Mouse (Mus musculus) limb, embryonic 10.5 days (tissue): ENCODE results near the gene Eno4. TPM values are rescaled to one million over a fixed set of nuclear protein-coding genes. Genes with fewer than 3 reads are reported as not detected.
A peak's percentile ranks its signal among the peaks of the same experiment; 100 is the strongest.
"Not testable (repeated sequence)": the region's sequence is repeated elsewhere in the genome, so short reads cannot be mapped to it uniquely, and the experiment has no call there.

Source experiments
- DNase-seq: peaks from one replicate; pipeline ENCODE4 v3.0.0-alpha.2; 2017; ENCODE audit warnings: low spot score
- H3K27ac ChIP-seq: fragments of 300-500 bp; sonication (generic); 2 replicates; pipeline ENCODE4 v1.5.1; 2016; ENCODE audit warnings: mild to moderate bottlenecking
- H3K27me3 ChIP-seq: fragments of 300-500 bp; sonication (generic); 2 replicates; pipeline ENCODE4 v1.6.1; 2016; ENCODE audit warnings: low read depth, mild to moderate bottlenecking; ENCODE audit not compliant: poor library complexity, severe bottlenecking
- H3K36me3 ChIP-seq: fragments of 300-500 bp; sonication (generic); 2 replicates; pipeline ENCODE4 v1.6.1; 2016; ENCODE audit warnings: mild to moderate bottlenecking, moderate library complexity
- H3K4me1 ChIP-seq: fragments of 300-500 bp; sonication (generic); 2 replicates; pipeline ENCODE4 v1.6.1; 2016
- H3K4me3 ChIP-seq: fragments of 300-500 bp; sonication (generic); 2 replicates; pipeline ENCODE4 v1.5.1; 2016; ENCODE audit warnings: mild to moderate bottlenecking, moderate library complexity
- H3K9me3 ChIP-seq: fragments of 300-500 bp; sonication (generic); replicated peaks from 2 replicates; pipeline ENCODE4 v1.6.1; 2016; ENCODE audit warnings: mild to moderate bottlenecking
- WGBS: fragments of 180-500 bp; shearing (Covaris S2); methylation state at CpG from one replicate; pipeline ENCODE4 v1.1.7; 2016; 5-methylcytosine and 5-hydroxymethylcytosine counted together
- polyA plus RNA-seq: library from polyadenylated mRNA; unstranded; fragments of >200 nt; fragmentation: Nextera tagmentation; extraction: Ambion mirVana; gene quantifications from 2 replicates; pipeline ENCODE4 v1.2.1, GENCODE M21; 2016

The Eno4 gene
- 0.51 and 0.79 TPM in 2 replicates for polyA plus RNA-seq

DNA sequence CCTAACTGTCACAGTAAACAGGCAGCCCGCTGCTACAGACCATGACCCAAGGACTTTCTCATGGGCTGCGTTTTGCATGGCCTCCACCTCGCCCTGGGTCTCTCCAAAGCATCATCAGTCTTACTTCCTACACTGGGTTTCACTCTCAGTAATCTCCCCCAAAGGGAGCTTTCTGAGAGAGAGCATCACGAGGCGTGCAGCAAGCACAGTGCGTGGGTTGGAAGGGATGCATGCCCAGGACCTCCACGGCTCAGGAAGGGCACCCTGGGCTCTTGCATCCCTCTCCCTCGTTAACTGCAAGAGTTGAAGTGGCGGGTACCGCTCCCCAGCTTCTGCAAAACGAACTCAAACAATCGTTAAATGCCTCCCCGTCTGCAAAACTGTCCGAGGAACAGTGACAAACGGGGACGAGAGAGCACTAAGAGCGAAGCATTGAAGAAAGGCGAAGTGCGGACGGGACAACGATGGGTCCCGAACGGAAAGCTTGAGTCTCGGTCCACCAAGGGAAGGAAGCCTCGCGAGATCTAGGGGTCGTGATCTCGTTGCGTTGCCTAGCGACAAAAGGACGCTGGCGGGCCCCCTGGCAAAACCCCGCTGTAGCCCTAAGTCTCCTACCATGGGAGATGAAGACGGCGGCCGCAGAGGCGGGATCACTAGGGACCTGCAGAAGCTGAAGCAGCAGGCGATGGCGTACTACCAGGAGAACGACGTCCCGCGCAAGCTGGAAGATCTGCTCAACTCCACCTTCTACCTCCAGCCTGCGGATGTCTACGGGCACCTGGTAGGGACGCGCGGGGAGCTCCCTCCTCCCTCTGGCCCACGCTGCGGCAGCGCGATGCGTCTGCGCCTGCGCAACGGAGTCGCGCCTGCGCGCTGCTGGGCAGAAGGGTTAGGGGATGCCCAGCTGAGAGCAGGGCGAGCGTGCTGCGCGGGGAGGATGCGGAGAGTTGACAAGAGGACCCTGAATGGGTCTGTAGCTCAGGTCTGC lies at the start of gene Eno4, which contains the start of gene Hspa12a:
Gene Eno4, plus strand, starts transcription at position 585 of the 988 bp plus-strand sequence.
Gene Hspa12a, minus strand, starts transcription at position 814 of the 988 bp plus-strand sequence.
- WGBS: under 1% methylated on average over 65 of the region's 65 CpGs
- Histone ChIP-seq H3K27me3 (no peaks in the 10 kb centered on the region), H3K27ac (peak within 1 kb of the TSS; percentile 93), H3K36me3 (no peaks in the 10 kb centered on the region), H3K9me3 (no peaks in the 10 kb centered on the region), H3K4me3 (peak within 1 kb of the TSS; percentile 78), H3K4me1 (peaks cover 20% of the 10 kb centered on the region)
- DNase-seq: peak; percentile 94

DNA sequence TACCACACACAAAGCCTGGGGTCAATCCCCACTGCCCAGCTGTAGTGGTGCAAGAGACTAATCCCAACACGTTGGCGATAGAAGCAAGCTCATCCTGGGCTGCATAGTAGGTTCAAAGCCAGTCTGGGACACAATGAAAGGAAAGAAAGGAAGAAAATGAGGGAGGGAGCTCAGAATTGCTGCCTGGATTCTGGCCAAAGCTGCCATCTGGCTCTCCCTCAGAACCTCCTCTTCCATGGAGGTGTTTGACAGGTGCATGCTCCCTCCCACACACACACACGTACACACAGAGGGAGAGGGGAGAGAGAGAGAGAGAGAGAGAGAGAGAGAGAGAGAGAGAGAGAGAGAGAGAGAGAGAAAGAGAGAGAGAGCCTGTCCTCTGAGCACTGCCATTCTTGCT lies 47.0 kb upstream of the Eno4 start:
- Histone ChIP-seq H3K4me3 (no peak overlapping the region), H3K27me3 (no peaks in the 10 kb centered on the region), H3K27ac (no peak overlapping the region), H3K4me1 (no peaks in the 10 kb centered on the region), H3K36me3 (no peaks in the 10 kb centered on the region), H3K9me3 (peaks cover 3% of the 10 kb centered on the region; the same call in 1 of the 2 replicates)
- 77% methylated on average over 3 of the region's 3 CpGs for WGBS
- DNase-seq: no peak

DNA sequence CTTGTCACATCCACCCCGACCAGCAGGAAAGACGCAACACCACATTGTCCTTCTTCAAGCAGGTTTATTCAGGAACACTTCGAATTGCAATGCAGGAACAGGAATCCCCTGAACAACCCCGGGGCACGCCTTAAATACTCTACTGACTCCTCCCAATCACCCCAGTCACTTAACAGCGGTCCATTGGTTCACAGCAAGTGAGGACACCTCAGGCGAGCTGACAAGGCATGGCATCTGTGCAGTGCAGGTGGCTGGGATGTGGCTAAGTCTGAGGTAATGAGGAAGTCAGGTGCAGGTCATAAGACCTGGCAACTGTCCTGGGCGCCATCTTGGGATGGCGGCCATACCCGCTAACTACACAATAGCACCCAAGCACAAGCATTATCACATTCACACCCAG lies 42.8 kb upstream of the Eno4 start:
- H3K27ac ChIP-seq, H3K36me3 ChIP-seq, H3K9me3 ChIP-seq, H3K4me3 ChIP-seq, H3K4me1 ChIP-seq, DNase-seq, H3K27me3 ChIP-seq: not testable (repeated sequence)
- 94% methylated on average over 10 of the region's 10 CpGs for WGBS

DNA sequence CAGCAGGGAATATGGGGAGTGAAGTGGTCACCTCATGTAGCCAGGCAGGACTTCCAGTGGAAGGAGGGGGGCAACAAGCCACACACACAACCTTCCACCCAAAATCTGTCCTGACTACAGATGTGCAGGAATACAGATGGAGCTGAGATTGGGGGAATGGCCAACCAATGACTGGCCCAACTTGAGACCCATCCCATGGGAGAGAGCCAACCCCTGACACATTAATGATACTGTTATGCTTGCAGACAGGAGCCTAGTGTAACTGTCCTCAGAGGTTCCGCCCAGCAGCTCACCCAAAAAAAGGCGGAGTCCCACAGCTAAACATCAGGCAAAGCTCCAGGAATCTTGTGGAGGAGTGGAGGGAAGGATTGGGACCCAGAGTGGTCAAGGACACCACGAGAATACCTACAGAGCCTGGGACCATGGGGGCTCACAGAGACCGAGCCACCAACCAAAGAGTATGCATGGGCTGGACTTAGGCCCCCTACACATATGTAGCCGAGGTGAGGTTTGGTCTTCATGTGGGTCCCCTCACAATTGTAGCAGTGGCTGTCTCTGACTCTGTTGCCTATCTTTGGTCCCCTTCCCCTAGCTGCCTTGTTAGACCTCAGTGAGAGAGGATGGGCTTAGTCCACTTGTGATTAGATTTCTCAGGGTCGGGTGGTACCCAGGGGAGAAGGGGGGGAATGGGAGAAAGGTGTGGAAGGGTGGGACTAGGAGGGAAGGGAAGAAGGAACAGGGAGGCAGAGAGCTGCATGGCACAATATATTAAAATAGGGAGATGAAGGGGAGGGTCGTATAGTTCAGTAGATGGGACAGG lies 39.9 kb upstream of the Eno4 start:
- H3K4me1 ChIP-seq: peaks cover 6% of the 10 kb centered on the region; the same call in 1 of the 2 replicates
- H3K4me3 ChIP-seq: peak overlapping the region; percentile 46; the same call in 1 of the 2 replicates
- DNase-seq: no peak
- H3K27ac ChIP-seq: peak overlapping the region; percentile 51; the same call in 1 of the 2 replicates
- H3K9me3 ChIP-seq: no peaks in the 10 kb centered on the region
- WGBS: 63% methylated on average over 7 of the region's 7 CpGs
- no peaks in the 10 kb centered on the region for H3K36me3 ChIP-seq
- H3K27me3 ChIP-seq: peaks cover 11% of the 10 kb centered on the region

DNA sequence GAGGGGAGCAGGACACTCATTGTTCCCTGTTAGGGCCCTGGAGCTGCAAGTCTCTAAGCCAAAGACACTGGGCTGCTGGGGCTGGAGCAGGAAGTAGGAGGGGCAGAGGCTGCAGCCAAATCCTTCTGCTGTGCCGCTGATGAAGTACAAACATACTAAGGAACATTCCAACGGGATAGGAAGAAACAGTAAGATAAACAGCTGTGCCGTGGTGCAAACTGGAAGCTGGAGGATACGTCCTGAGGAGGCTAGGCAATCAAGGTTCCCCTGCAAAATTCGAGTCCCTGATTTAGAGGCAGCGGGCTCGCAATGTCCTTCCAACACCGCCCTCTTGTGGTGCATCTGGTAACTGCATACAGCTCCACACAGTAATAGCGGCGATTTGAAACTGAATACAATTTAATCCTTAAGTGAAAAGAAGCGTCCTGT lies 39.3 kb upstream of the Eno4 start:
- peak overlapping the region; percentile 46 for H3K4me3 ChIP-seq
- under 1% methylated on average over 11 of the region's 11 CpGs for WGBS
- peak overlapping the region; percentile 51; the same call in 1 of the 2 replicates for H3K27ac ChIP-seq

DNA sequence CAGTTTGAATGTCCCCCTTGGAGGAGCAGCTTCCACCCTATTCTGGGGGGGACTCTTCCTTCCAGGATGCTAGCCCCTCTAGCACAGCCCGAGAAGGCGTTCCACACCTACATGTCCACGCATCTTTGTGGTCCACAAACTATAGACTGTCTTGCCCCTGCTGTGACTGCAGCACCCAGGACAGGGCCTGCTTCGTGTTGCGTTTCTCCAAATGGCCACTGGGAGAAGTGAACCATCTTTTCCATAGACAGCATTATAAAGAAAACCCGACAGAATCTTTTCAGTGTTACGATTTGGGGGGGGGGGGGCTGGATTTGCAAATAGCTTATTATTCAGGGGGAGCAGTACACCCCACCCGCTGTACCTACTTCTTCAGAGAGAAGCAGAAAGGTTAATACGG lies 36.5 kb upstream of the Eno4 start:
- 53% methylated on average over 9 of the region's 9 CpGs for WGBS
- no peak for DNase-seq
- H3K27me3 ChIP-seq: peaks cover 11% of the 10 kb centered on the region
- peaks cover 13% of the 10 kb centered on the region for H3K4me1 ChIP-seq
- H3K36me3 ChIP-seq: no peaks in the 10 kb centered on the region
- no peak overlapping the region for H3K4me3 ChIP-seq
- H3K9me3 ChIP-seq: no peaks in the 10 kb centered on the region
- no peak overlapping the region for H3K27ac ChIP-seq

More for the DNA sequence above, 39.3 kb upstream of the Eno4 start:
- peaks cover 6% of the 10 kb centered on the region; the same call in 1 of the 2 replicates for H3K4me1 ChIP-seq
- no peaks in the 10 kb centered on the region for H3K36me3 ChIP-seq
- peak; percentile 92 for DNase-seq
- H3K9me3 ChIP-seq: no peaks in the 10 kb centered on the region
- peaks cover 11% of the 10 kb centered on the region for H3K27me3 ChIP-seq

DNA sequence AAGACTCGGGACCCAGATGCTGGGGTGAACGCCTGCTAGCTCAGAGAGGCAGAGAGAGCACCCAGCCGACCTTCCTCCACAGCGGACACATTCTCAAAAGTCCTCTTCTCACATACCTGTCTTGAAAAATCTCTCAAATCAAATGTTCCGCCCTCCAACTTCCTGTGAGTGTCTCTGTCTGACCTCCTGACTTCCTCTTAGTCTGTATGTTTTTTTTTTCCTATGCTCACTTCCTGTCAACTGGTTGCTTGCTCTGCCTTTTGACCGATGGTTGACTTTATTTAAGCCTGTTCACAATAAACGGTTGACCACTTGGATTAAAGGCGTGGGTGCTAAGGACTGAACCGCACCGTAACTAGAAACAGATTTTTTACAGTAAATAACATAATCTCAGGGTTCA lies 35.2 kb upstream of the Eno4 start:
- no peak for DNase-seq
- Histone ChIP-seq H3K4me1 (peaks cover 13% of the 10 kb centered on the region), H3K9me3 (no peaks in the 10 kb centered on the region), H3K27ac (no peak overlapping the region), H3K4me3 (no peak overlapping the region), H3K36me3 (no peaks in the 10 kb centered on the region), H3K27me3 (peaks cover 18% of the 10 kb centered on the region)
- WGBS: 87% methylated on average over 10 of the region's 10 CpGs

DNA sequence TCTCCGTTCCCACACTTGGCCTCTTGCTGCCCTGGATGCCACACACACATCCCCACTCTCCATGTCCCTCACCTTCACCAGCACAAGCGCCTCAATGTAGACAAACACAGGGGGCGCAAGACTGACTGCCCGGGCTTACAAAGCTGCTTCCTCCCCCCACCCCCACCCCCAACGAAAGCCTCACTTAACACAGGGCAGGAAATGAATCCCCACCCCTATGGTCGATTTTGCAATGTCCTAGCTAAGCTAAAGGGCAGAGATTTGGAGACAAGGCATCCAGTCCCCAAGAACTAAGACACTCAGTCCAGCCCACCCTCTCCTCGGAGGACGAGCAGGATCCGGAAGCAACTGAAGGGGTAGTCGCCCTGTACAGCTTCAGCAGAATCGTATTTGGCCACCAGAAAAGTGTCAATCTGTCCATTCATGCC lies 32.3 kb upstream of the Eno4 start:
- Histone ChIP-seq H3K9me3 (no peaks in the 10 kb centered on the region), H3K36me3 (no peaks in the 10 kb centered on the region), H3K27me3 (peaks cover 27% of the 10 kb centered on the region), H3K27ac (peak overlapping the region; percentile 72), H3K4me1 (peaks cover 8% of the 10 kb centered on the region), H3K4me3 (peak overlapping the region; percentile 54)
- peak; percentile 55 for DNase-seq
- WGBS: 4% methylated on average over 11 of the region's 11 CpGs

DNA sequence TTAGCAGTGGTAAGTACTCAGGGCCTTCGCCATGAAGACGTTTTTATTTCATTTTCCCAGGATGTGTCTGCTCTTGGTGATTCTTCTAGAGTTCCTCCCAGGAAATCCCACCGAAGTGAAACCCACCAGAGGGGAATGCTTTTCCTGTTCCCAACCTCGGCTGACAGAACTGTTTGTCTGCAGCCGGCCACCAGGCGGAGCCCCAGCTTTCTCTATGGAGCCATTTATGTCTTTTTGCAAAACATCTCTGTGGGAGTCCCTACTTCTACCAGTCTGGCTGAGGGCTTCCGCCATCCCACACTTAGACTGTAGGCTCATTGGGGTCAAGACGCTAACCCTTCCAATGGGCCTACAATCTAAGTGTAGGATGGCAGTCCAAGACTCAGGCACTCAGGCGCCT lies 31.8 kb upstream of the Eno4 start:
- H3K27me3 ChIP-seq: peaks cover 23% of the 10 kb centered on the region
- H3K36me3 ChIP-seq: no peaks in the 10 kb centered on the region
- peak; percentile 84 for DNase-seq
- peaks cover 8% of the 10 kb centered on the region for H3K4me1 ChIP-seq
- peak overlapping the region; percentile 54 for H3K4me3 ChIP-seq
- no peaks in the 10 kb centered on the region for H3K9me3 ChIP-seq
- WGBS: 11% methylated on average over 9 of the region's 9 CpGs
- peak overlapping the region; percentile 72 for H3K27ac ChIP-seq

DNA sequence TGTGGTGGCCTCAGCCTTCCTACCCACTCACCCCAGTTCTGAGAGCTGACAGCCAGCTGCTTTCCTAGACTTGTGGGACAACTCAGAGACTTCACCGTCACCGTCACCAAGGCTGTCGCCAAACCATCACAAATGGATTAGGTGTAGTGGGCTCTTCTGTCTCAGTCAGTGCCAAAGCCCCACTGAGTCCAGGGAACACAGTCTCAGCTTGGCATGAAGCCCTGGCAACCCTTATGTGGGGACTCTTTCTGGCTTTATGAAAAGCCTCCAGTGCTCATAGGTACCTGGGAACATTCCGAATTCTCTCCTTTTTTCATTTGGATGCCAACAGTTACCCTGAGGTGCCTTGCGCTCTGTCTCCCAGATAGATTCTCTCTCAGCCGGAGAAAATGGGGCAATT lies 29.9 kb upstream of the Eno4 start:
- Histone ChIP-seq H3K27me3 (peaks cover 39% of the 10 kb centered on the region), H3K4me1 (peaks cover 10% of the 10 kb centered on the region), H3K9me3 (no peaks in the 10 kb centered on the region), H3K27ac (no peak overlapping the region), H3K4me3 (no peak overlapping the region), H3K36me3 (no peaks in the 10 kb centered on the region)
- 87% methylated on average over 6 of the region's 6 CpGs for WGBS
- no peak for DNase-seq

DNA sequence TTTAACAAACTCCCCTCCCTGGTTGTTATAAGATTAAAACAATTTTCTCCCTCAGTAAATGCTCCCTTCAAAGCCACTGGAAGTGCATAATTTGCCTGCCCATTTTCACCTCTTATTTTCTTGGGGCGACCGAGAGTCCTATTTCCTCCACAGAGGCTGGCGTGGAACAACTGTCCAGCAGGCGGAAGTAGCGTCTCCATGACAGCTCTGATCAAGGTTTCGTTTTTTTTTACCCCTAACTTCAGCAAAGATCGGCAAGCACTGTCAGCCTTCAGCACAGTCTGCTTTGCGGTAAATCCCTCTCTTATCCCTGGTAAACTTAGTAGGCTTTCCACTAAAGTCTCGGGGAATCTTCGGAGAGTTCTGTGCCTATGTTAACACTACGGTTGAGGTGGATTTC lies 24.6 kb upstream of the Eno4 start:
- H3K4me3 ChIP-seq: no peak overlapping the region; the same call in 1 of the 2 replicates
- H3K27me3 ChIP-seq: peaks cover 46% of the 10 kb centered on the region
- WGBS: 15% methylated on average over 11 of the region's 11 CpGs

DNA sequence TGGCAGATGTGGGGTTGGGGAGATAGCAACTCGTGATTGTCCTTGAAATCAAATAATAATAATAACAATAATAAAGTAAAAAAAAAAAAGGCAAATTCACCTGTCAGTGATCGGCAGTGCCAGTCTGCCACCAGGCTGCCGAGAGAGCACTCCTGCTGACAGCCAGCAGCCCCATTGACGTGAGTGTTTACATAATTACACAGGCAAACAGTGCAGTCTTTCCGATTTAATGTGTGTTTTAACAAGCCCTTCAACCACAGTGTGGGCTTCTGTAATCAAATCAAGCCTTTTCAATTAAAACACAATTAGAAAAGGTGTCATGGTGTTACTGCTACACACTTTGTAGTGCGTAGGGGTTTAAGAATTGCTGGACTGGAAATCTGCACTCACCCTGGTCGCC lies 24.1 kb upstream of the Eno4 start:
- Histone ChIP-seq H3K4me3 (no peak overlapping the region), H3K36me3 (no peaks in the 10 kb centered on the region), H3K27me3 (peaks cover 46% of the 10 kb centered on the region), H3K4me1 (peaks cover 14% of the 10 kb centered on the region), H3K27ac (no peak overlapping the region), H3K9me3 (no peaks in the 10 kb centered on the region)
- DNase-seq: no peak
- 15% methylated on average over 7 of the region's 7 CpGs for WGBS

More for the DNA sequence above, 24.6 kb upstream of the Eno4 start:
- Histone ChIP-seq H3K36me3 (no peaks in the 10 kb centered on the region), H3K4me1 (peaks cover 14% of the 10 kb centered on the region), H3K9me3 (no peaks in the 10 kb centered on the region), H3K27ac (no peak overlapping the region)
- no peak for DNase-seq
